Mouse (Mus musculus) A20 (cell line): ENCODE measurements around the gene Flnb.

Experiments used
- DNase-seq: peaks from one replicate; pipeline ENCODE4 v3.0.0-alpha.2; 2011; ENCODE audit warnings: low read depth, low spot score

The Flnb gene

DNA sequence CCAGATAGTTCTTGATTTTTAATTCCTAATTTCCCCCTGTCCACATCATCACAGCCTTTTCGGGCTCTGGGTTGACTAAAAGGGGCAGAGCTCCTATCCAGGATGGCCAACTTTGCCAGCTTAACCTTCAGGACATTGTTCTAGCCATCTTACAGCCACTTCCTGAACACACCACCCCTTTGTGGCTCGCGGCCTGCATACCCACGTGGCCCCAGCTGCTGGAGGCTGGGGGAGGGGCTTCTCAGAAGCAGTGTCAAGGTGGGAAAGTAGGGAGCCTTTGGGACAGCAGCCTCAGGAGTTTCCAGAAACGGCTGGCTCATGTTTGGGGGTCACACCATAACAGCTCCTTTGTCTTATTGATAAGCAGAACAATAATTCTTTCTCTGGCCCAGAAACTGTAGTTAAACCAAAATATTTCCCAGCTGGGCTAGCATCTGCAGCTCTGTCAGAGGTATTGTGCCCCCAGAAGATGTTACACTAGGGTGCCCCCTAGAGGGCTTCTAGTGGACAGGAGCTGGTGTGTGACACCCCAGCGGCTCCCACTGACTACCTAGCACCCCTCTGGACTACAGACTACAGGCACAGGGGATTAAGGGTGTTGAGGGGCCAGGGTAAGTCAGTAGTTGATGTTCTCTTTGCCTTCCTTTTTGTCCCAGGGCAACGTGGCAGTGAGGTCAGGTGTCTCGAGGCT lies 126.7 kb downstream of the Flnb start:
- DNase-seq, result peak; percentile 75

DNA sequence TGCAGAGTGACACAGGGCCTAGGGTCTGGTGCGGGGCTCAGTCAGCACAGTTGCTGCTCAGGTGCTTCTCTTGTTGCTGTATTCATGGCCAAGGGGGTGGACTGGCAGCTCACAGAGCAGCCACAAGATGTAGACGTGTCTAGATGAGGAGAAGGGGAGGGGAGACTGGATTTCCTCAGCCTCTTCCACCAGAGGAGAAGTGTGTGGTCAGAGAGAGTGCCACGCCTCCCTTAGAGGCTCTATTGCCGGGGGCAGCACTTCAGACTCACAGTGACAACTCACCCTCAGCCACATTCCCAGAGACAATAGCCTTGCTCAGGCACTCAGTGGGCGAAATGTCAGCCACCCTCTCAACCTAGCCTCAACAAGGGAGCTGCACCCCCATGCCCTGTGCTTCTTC lies 127.5 kb downstream of the Flnb start:
- no peak for DNase-seq

DNA sequence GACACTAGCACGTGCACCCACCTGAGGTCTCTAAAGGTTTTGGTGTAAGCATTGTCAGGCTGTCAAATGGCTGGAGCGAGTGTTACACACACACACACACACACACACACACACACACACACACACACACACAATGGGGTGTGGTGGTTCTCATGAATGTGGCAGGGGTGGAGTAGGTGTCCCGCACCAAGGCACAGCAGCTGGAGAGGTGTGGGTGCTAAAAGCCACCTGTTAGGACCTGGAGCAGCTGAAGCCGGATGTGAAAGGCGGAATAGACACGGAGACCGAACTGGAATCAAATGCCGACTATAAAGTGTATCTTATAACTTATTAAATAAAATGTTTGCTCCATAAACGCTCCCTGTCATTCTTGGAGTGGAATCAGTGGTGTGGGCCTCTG lies 133.5 kb downstream of the Flnb start:
- DNase-seq, result no peak

- peak; percentile 46 for DNase-seq
Observed at GRCm38 (mm10) chr14:7952610-7953254, 135.0 kb downstream of the Flnb start.

DNA sequence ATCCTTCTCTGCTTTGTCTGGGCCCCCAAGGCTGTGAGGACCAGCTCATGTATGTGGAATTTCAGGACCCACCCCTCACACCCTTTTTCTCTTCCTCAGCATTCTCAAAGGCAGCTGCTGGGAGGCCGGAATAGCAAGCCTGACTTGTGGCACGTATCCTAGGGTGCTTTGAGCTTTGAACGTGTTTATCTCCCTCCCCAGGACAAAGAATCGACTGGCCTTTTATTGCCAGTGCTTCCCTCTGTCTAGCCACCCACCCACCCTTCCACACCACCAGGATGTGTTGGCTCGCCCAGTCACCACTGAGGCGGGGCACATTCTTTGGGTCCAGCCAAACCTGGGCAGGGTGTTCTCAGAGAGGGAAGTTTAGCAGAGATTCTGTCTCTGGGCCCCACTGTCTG lies 136.3 kb downstream of the Flnb start:
- DNase-seq, result no peak

DNA sequence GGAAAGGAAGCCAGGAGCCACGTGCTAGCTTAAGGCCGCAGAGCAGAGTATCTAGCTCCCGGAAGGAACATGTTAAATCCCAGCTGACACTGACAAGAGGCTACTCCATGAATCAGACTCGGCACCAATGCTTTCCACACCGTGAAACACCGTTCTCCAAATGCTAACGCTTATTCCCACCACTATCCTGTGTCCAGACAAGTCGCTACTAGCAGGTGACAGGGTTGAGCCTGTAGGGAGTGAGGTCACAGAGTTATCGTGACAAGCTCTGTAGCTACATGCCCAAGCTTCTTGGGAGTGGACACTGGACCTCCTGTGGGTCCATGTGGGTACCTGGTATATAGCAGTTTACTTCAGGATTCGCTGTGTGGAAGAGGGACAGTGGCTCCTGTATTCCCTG lies 138.7 kb downstream of the Flnb start:
- no peak for DNase-seq

GRCm38 (mm10) chr14:7957049-7957448 lies 139.3 kb downstream of the Flnb start, which contains the start of gene Gm45521:
Gene Gm45521, plus strand, starts transcription at chr14:7957288.
- DNase-seq, result no peak

- DNase-seq, result peak; percentile 37
Observed at GRCm38 (mm10) chr14:7960616-7961015, 142.9 kb downstream of the Flnb start.

DNA sequence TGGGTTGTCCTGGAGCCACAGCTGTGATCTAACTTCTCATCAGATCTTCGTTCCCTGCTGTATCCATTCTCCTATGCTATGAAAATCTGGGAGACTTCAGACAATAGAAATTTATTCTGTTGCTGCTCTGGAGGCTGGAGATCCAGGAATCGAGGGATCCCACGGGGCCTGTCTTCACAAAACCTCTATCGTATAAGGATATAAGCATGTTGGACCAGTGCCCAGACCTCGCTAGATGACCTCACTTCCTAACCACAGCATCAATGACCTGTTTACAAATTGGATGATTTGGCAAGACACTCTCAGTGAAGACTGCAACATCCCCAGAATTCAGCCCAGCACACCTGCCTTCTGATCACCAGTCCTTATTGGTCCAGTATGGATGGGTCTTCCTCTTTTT lies 144.0 kb downstream of the Flnb start:
- no peak for DNase-seq

GRCm38 (mm10) chr14:7962626-7963025 lies 144.9 kb downstream of the Flnb start:
- DNase-seq, result no peak

- no peak for DNase-seq
Observed at GRCm38 (mm10) chr14:7963160-7963559, 145.4 kb downstream of the Flnb start.

GRCm38 (mm10) chr14:7964219-7964889 lies 146.6 kb downstream of the Flnb start:
- peak; percentile 78 for DNase-seq

DNA sequence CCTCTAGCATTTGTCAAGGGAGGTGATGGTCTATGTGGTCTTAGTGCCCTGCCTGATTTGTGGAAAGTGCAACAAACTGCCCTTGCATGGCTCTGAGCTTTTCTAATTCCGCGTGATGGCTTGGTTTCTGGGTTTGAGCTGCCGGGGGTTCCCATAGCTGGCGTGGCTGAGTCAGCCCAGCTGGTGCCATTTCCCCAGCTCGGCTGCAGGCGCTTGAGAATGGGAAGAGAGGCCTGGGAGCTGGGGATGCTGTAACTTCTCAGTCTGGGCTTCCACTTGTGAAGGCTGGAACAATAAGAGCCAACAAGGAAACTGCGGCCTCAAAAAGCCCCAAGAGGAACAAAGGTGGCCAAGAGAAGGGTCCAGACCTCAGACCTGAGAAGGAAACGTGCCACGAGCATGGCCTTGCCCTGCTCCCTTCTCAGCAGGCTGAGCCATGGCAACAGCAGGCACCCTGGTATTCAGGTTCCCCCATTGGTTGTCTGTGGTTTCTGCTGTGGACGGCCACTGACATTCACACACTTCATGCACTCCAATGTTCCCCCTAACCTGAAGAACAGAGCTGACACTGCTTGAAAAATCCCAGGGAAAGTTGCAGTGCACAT lies 154.2 kb downstream of the Flnb start:
- DNase-seq, result no peak

GRCm38 (mm10) chr14:7974643-7975042 lies 156.9 kb downstream of the Flnb start:
- no peak for DNase-seq

- DNase-seq, result no peak
Observed at GRCm38 (mm10) chr14:7975177-7975576, 157.4 kb downstream of the Flnb start.

- DNase-seq, result no peak
Observed at GRCm38 (mm10) chr14:7977471-7977870, 159.7 kb downstream of the Flnb start.

DNA sequence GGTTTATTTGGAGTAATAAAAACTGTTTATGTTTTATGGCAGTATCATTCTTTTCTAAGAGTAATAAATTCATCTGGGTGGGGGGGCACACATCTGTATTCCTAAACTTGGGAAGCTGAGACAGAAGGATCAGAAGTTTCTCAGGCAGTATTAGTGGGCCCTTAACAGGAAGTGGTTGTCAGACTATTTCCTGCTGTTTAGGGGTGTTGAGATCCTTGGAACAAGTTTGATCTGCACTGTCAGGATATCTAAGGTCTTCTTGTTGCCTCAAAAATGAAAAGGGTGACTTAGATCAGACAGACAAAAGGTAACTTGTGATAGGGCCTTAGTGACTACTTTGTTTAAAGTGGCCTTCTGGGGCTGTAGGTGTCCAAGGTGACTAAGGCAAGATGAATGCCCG lies 160.4 kb downstream of the Flnb start:
- DNase-seq, result no peak

DNA sequence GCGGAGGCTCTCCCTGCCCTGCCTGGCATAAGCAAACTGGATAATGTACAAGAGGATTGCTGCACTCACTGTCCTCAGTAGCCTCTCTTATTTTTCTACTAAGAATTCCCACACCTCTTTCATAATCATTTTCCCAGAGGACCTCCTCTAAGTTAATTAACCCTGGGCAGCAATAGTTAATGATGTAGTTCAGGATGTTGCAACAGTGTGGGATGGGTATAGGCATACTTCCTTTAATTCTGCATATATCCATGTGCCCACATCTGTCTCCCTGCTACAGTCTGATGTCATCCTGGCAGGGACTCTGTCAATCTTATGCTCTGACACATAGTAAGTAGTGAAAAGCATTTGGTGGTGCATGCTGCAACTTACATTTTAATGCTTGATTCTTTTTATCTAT lies 163.5 kb downstream of the Flnb start:
- no peak for DNase-seq

- peak; percentile 70 for DNase-seq
Observed at GRCm38 (mm10) chr14:7986913-7987312, 169.2 kb downstream of the Flnb start.

- DNase-seq, result no peak
Observed at GRCm38 (mm10) chr14:7989371-7989770, 171.6 kb downstream of the Flnb start.

GRCm38 (mm10) chr14:7989961-7990360 lies 172.2 kb downstream of the Flnb start:
- peak; percentile 75 for DNase-seq

DNA sequence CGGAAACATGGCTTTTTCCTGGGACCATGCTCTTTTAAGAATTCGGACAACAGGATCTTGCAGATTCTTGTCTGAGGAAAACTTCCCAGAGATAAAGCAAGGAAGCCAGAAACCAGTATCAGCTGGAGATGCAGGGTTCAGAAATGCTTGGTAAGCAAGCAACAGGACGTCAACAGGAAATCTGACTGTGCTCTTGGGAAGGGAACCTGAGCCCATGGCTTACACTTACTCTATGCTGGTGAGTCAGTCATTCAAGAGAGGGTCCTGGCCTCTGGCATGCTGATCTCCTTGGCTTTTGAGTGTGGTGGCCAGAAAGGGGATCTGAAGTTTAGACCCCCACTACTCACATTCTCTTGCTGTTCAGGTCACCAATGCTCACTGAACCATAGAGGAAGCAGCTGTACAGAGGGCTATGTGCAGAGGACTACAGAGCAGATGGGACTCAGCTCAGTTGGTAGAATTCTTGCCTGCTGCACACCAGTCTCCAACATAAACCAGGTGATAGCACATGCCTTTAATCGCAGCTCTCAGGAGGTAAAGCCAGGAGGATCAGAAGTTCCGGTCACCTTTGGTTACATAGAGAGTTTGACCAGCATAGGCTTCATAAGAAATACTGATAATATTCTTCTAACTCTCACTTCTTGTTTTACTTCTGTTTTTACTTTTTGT lies 173.5 kb downstream of the Flnb start:
- DNase-seq, result peak; percentile 91
